25 mouse cellular contexts compared by ENCODE assay signal in genomic region chr16:32698550-32698949, GRCm38 (mm10). TPM values are rescaled to one million over a fixed set of nuclear protein-coding genes. Genes with fewer than 3 reads are reported as not detected.
DNase-seq lines count a peak whose midpoint lies in the region; ATAC-seq and TF ChIP-seq lines count a peak whose summit lies in the region.
"Had no signal": no experiment of that assay in that cellular context is flagged by ENCODE, and none has a peak within 500 bp of the region (broad histone marks: within the 10 kb centered on the region; RNA-seq: fewer than 3 reads in every experiment).

No protein-coding gene starts in this region.

- no peaks in the 10 kb centered on the region for H3K9me3 ChIP-seq in kidney, embryonic 15.5 days (replicated peaks)
- no peaks in the 10 kb centered on the region for H3K9me3 ChIP-seq in ES-Bruce4 (replicated peaks; ENCODE audit: control insufficient read depth, insufficient read depth, low read length, poor library complexity, severe bottlenecking)
- H3K9me3 ChIP-seq in forebrain, embryonic 11.5 days (ENCODE audit: control insufficient read depth, low read length): no peaks in the 10 kb centered on the region
- H3K9me3 ChIP-seq: embryonic facial prominence, embryonic 12.5 days; forebrain, embryonic 15.5 days; G1E; heart, embryonic 13.5 days; liver, embryonic 15.5 days; midbrain, embryonic 12.5 days had no signal

- TF ChIP-seq CTCF in ES-Bruce4 (IDR thresholded peaks at IDR 0.05; ENCODE audit: low read depth, low read length): no peak

- no peak for DNase-seq in kidney, postnatal 10 days
- DNase-seq in B cell, adult 2 months: no peak
- DNase-seq in forebrain, embryonic 11.5 days (ENCODE audit: low spot score): no peak
- DNase-seq: cerebellum, adult 11 months; cerebellum, postnatal 36 days; gastrocnemius, postnatal 36 days; heart, postnatal 4 days; kidney, adult 9 months; layer of hippocampus, adult 9-11 months; lung, postnatal 36 days; retina, postnatal 1 day; thymus, postnatal 14 days had no signal

- H3K9ac ChIP-seq in kidney, embryonic 15.5 days: no peak overlapping the region
- H3K9ac ChIP-seq in ES-Bruce4 (ENCODE audit: low read depth, poor library complexity, severe bottlenecking): no peak overlapping the region
- H3K9ac ChIP-seq in forebrain, embryonic 11.5 days (ENCODE audit: low read length): no peak overlapping the region
- H3K9ac ChIP-seq: embryonic facial prominence, embryonic 12.5 days; forebrain, embryonic 15.5 days; heart, embryonic 13.5 days; liver, embryonic 15.5 days; midbrain, embryonic 12.5 days had no signal

- 47% methylated on average over 7 of the region's 7 CpGs for WGBS in kidney, embryonic 15.5 days
- WGBS in forebrain, embryonic 11.5 days: 37% methylated on average over 7 of the region's 7 CpGs

- 0 out of 2 replicates have a peak, but pooled peaks have one; percentile 12 for ATAC-seq in kidney, embryonic 15.5 days (replicated peaks; ENCODE audit: low FRiP score)
- ATAC-seq in hematopoietic stem cell, adult 5-6 weeks (replicated peaks in 1 of 2; ENCODE audit: insufficient read depth in 1 of 2, low FRiP score in 2 of 2, low TSS enrichment in 1 of 2, low read depth in 1 of 2, poor library complexity in 2 of 2, severe bottlenecking in 2 of 2): peak; percentile 50 to 63
- peak; percentile 62 for ATAC-seq in megakaryocyte progenitor cell, adult 5-6 weeks (replicated peaks; ENCODE audit: poor library complexity)
- no peak for ATAC-seq in forebrain, embryonic 11.5 days (replicated peaks; ENCODE audit: low FRiP score)
- ATAC-seq: activated CD4-positive, CD25-positive, alpha-beta regulatory T cell, adult 4 months; forebrain, embryonic 15.5 days had no signal

- H3K27ac ChIP-seq in kidney, embryonic 15.5 days: no peak overlapping the region
- no peak overlapping the region for H3K27ac ChIP-seq in ES-Bruce4 (ENCODE audit: insufficient read depth, low read length)
- no peak overlapping the region for H3K27ac ChIP-seq in forebrain, embryonic 11.5 days (ENCODE audit: low read depth, low read length)
- H3K27ac ChIP-seq: embryonic facial prominence, embryonic 12.5 days; forebrain, embryonic 15.5 days; heart, embryonic 13.5 days; liver, embryonic 15.5 days; midbrain, embryonic 12.5 days had no signal

- H3K4me2 ChIP-seq in kidney, embryonic 15.5 days: no peak overlapping the region
- no peak overlapping the region for H3K4me2 ChIP-seq in forebrain, embryonic 11.5 days (ENCODE audit: low read depth, low read length, severe bottlenecking)
- H3K4me2 ChIP-seq: embryonic facial prominence, embryonic 12.5 days; forebrain, embryonic 15.5 days; heart, embryonic 13.5 days; liver, embryonic 15.5 days; midbrain, embryonic 12.5 days had no signal

- H3K27me3 ChIP-seq in kidney, embryonic 15.5 days: no peaks in the 10 kb centered on the region
- H3K27me3 ChIP-seq in ES-Bruce4 (ENCODE audit: control insufficient read depth, insufficient read depth, low read length, poor library complexity, severe bottlenecking): no peaks in the 10 kb centered on the region
- H3K27me3 ChIP-seq in forebrain, embryonic 11.5 days (ENCODE audit: control insufficient read depth, insufficient read depth, low read length): no peaks in the 10 kb centered on the region
- H3K27me3 ChIP-seq: embryonic facial prominence, embryonic 12.5 days; forebrain, embryonic 15.5 days; heart, embryonic 13.5 days; liver, embryonic 15.5 days; midbrain, embryonic 12.5 days had no signal

- peaks cover 26% of the 10 kb centered on the region for H3K4me1 ChIP-seq in kidney, embryonic 15.5 days
- H3K4me1 ChIP-seq in ES-Bruce4 (ENCODE audit: control insufficient read depth, insufficient read depth, low read length): no peaks in the 10 kb centered on the region
- no peaks in the 10 kb centered on the region for H3K4me1 ChIP-seq in forebrain, embryonic 11.5 days (replicated peaks; ENCODE audit: control insufficient read depth, insufficient read depth, low read length)
- H3K4me1 ChIP-seq: forebrain, embryonic 15.5 days; midbrain, embryonic 12.5 days had no signal

- TF ChIP-seq POLR2A in ES-Bruce4 (IDR thresholded peaks at IDR 0.05; ENCODE audit: insufficient read depth, low read length): no peak

- no peak overlapping the region for H3K4me3 ChIP-seq in kidney, embryonic 15.5 days (replicated peaks)
- H3K4me3 ChIP-seq in ES-Bruce4 (ENCODE audit: low read depth, low read length): peak overlapping the region; percentile 39; the same call in 1 of the 2 replicates
- H3K4me3 ChIP-seq in forebrain, embryonic 11.5 days (ENCODE audit: low read depth, low read length): no peak overlapping the region
- H3K4me3 ChIP-seq: embryonic facial prominence, embryonic 12.5 days; forebrain, embryonic 15.5 days; heart, embryonic 13.5 days; liver, embryonic 15.5 days; midbrain, embryonic 12.5 days had no signal

- no peaks in the 10 kb centered on the region for H3K36me3 ChIP-seq in kidney, embryonic 15.5 days
- H3K36me3 ChIP-seq in ES-Bruce4 (ENCODE audit: control insufficient read depth, insufficient read depth, low read length, poor library complexity, severe bottlenecking): no peaks in the 10 kb centered on the region
- H3K36me3 ChIP-seq in forebrain, embryonic 11.5 days (ENCODE audit: control insufficient read depth, insufficient read depth, low read length): no peaks in the 10 kb centered on the region
- H3K36me3 ChIP-seq: embryonic facial prominence, embryonic 12.5 days; forebrain, embryonic 15.5 days; G1E; heart, embryonic 13.5 days; liver, embryonic 15.5 days; midbrain, embryonic 12.5 days had no signal

- no peak for TF ChIP-seq EP300 in ES-Bruce4 (IDR thresholded peaks at IDR 0.05; ENCODE audit: insufficient read depth, low read depth, low read length)

RNA-seq across cellular contexts. Expression of gene Muc4, which starts 37.1 kb away (rescaled TPM):
- polyA plus RNA-seq in kidney, embryonic 15.5 days (2015; fragmentation: Nextera tagmentation; extraction: Ambion mirVana): 0.06 and 0.25 TPM in 2 replicates
- polyA plus RNA-seq in ES-Bruce4 (2011; ENCODE audit: insufficient read depth, insufficient read length, low read depth, missing spikeins): not detected in 2 replicates
- not detected in 2 replicates for total RNA-seq in hematopoietic stem cell, adult 5-6 weeks (2017)
- total RNA-seq in megakaryocyte progenitor cell, adult 5-6 weeks (2015): not detected in 2 replicates
- total RNA-seq in megakaryocyte progenitor cell, adult 5-6 weeks (2017): not detected in 2 replicates
- polyA plus RNA-seq in forebrain, embryonic 11.5 days (2014; fragmentation: Nextera tagmentation; extraction: Ambion mirVana): 0.12 TPM in 1 of 2 replicates, not detected in the other
- total RNA-seq: heart, postnatal 4 days; monocyte, adult 5-6 weeks had no signal
- polyA plus RNA-seq: activated CD4-positive, CD25-positive, alpha-beta regulatory T cell, adult 4 months; forebrain, embryonic 15.5 days; G1E; limb, embryonic 11.5 days had no signal

RNA-seq across cellular contexts. Expression of gene Tnk2, which starts 54.9 kb away (rescaled TPM):
- polyA plus RNA-seq in kidney, embryonic 15.5 days (2015; fragmentation: Nextera tagmentation; extraction: Ambion mirVana): 9.3 and 12.4 TPM in 2 replicates
- polyA plus RNA-seq in ES-Bruce4 (2011; ENCODE audit: insufficient read depth, insufficient read length, low read depth, missing spikeins): 37.6 and 42.4 TPM in 2 replicates
- total RNA-seq in hematopoietic stem cell, adult 5-6 weeks (2017): 3.5 and 5.7 TPM in 2 replicates
- total RNA-seq in megakaryocyte progenitor cell, adult 5-6 weeks (2015): 5.9 and 6.9 TPM in 2 replicates
- 8.0 and 15.5 TPM in 2 replicates for total RNA-seq in megakaryocyte progenitor cell, adult 5-6 weeks (2017)
- polyA plus RNA-seq in forebrain, embryonic 11.5 days (2014; fragmentation: Nextera tagmentation; extraction: Ambion mirVana): 11.2 and 12.1 TPM in 2 replicates
